Mouse (Mus musculus) induced T-regulatory cell, adult 2 months (primary cell): ENCODE measurements around the gene Eef1a2.

ENCODE experiments used
- DNase-seq: peaks from one replicate; pipeline ENCODE4 v3.0.0-alpha.2; 2012; ENCODE audit warnings: low read depth

Eef1a2 gene

DNA sequence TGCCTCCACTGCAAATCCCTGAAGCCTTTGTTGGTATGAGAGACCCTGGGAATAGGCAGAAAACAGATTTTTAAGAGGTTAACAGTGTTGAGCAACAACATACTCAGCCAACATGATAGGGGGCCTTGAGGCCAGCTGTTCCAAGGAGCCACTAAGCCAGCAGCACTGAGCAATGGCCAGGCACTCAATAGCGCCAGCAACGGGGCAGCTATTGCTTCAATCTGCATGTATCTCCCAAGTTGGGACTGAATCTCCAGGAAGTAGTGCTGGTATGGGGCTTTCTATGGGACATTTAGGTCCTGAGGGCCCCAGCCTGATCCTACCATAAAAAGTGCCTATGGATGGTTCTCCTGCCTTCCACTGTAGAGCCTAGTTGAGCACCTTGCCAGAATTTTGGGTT, 1.7 kb upstream of the Eef1a2 start:
- DNase-seq: no peak

DNA sequence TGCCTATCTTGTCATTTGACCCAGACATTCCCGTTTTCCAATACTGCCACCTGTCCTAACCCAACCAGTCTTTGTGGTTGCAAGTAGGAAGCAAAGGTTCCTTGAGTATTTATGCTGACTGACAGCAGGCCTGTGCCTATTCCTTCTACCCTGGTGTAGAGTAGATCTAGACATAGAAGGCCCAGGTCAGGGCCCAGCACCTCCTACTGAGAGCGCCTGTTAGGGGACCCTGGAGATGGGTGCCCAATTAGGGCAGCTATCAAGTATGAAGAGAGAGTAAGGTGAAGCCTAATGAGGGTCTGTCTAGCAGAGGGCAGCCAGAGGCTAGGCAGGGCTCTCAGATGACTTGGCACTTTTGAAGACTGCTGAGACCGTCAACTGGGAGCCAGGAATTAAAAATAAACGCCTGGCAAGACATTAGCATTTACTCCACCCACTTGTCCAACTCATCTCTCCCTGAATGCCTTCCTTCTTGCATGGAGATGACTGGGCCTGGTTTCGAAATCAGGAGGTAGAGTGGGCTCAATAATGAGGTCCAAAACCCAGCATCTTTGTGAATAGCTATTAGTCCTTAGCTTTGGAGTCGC, 995 bp upstream of the Eef1a2 start:
- no peak for DNase-seq

DNA sequence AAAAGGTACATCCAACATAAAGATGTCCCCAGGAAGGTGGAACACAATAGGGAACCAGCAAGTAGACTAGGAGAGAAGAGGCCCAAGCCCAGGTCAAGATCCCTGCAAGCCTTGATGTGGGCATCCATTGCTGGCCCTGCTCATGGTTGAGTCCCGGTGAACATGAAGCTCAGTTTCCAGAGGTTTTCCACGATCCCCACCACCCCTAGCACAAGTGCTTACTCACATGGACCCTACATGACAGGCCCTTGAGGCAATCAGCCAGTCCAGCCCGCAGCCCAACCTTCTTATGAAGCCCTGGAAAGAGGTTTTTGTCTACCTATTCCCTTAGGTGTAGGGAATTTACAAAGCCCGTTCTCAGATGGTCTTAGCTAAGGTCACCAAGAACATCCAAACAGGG, 366 bp upstream of the Eef1a2 start:
- DNase-seq: no peak

DNA sequence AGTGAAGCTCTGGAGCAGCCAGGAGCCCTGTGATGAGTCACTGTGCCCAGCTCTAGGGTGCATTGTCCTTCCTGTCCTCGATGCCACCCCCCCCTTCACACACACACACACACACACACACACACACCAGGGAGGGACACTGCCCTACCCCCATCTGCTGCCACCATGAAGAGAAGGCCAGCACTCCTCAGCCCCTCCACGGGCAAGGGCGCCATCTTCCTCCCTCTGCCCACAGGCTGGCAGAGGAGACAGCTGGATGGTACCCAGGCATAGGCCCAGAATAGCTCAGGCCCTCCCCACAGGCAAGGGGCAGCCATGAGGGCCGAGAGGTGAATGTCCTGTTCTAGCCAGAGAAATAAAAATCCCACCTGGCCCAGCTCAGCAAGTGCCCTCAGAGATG, 1.0 kb downstream of the Eef1a2 start:
- DNase-seq: no peak

DNA sequence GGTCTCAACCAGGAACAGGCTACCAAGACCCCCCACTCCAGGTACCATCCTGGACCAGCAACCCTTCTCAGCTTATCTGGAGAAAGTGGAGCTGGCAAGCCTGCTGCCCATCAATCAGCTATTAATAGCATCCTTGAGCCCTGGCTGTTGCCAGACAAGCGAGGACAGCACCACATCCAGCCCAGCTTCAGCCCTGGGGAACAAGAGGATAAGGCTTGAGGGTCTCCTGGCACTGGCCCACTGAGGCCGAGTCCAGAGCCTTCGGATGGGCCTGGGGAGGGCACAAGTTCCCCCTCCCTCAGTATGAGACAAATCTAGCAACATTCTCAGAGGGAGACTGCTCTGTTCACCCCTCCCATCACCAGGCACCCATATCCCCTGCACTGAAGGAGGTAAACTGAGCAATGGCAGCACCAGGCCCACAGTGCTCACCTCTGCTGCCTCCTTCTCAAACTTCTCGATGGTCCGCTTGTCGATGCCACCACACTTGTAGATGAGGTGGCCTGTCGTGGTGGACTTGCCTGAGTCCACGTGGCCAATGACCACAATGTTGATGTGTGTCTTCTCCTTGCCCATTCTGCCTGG, 1.9 kb downstream of the Eef1a2 start:
- DNase-seq: no peak

DNA sequence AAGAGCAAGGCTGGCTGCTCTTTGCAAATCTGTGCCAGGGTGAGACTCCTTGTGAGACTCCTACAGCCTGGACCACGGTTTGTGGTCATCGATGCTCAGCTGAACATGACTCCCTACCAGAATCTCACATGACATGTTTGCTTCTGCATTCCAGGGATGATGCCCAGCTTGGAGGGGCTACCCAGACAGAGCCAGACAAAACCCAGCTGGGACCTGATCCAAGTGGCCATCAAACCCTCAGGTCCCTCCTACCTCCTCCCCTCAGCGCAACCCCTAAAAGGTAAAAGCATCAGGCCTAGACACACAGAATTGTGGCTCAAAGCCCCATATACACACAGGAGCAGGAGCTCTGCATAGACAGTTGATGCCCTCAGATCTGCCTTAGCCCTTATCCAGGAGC, 2.5 kb downstream of the Eef1a2 start:
- no peak for DNase-seq

DNA sequence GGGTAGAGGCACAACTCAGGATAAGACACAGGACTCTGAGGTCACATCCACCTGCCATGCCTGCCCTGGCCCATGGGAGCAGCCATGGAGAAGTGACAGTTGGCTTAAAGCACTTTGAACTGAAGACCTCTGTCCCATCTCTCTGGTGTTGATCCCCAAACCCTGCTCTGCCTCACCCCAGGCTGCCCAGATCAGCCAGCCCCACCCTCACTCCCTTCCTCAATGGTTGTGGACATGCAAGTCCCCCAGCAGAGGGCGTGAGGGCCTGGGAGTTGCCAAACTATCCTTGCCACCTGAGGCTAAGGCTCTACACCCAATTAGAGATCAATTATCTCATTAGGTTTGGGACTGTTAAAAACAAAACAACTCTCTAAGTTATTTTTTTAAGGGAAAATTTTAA, 3.0 kb downstream of the Eef1a2 start:
- DNase-seq: peak; percentile 47

DNA sequence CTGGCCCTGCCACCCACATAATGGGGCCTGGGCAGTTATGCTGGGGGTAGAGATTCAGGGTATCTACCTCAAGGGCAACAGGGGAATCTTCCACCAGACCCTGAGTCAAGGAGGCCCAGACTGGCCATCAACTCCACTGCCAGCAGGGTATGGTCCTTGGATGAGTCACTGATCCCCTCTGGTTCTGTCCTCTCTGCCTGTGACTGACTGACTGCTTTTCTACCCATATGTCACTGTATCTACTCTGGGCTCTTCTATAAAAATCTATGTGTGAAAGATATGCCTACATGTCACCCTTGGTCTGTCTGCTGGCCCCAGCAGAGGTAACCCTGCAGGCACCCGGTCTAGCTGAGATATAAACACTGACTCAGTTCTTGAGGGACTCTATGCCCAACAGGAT, 3.7 kb downstream of the Eef1a2 start:
- no peak for DNase-seq

DNA sequence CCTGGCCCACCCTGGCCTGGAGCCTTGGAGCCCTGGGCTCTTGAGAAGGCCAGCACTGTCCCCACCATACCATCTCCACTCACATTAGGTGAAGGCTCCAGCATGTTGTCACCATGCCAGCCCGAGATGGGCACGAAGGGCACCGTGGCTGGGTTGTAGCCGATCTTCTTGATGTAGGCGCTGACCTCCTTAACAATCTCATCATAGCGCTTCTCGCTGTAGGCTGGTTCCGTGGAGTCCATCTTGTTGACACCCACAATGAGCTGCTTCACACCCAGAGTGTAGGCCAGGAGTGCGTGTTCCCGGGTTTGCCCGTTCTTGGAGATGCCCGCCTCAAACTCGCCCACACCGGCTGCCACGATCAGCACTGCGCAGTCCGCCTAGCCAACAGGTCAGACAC, 4.1 kb downstream of the Eef1a2 start:
- DNase-seq: no peak

DNA sequence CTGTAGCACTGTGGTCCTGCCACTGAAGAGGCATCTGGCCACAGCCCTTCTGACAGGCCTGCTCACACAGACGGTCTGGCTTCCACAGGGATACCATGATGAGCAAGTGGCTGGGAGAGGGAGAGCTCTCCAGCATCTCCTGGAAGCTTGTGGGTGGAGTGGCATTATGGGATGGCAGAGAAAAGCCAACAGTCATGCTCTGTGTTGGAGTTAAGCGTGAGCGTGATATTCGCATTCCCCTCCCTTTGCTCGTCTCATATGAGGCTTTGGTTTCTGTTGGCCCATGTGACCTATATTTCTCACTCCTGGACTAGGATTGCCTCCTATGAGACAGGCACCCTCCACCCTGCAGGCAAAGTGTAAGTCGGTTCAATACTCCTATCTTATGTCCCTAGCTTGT, 6.5 kb downstream of the Eef1a2 start:
- no peak for DNase-seq

DNA sequence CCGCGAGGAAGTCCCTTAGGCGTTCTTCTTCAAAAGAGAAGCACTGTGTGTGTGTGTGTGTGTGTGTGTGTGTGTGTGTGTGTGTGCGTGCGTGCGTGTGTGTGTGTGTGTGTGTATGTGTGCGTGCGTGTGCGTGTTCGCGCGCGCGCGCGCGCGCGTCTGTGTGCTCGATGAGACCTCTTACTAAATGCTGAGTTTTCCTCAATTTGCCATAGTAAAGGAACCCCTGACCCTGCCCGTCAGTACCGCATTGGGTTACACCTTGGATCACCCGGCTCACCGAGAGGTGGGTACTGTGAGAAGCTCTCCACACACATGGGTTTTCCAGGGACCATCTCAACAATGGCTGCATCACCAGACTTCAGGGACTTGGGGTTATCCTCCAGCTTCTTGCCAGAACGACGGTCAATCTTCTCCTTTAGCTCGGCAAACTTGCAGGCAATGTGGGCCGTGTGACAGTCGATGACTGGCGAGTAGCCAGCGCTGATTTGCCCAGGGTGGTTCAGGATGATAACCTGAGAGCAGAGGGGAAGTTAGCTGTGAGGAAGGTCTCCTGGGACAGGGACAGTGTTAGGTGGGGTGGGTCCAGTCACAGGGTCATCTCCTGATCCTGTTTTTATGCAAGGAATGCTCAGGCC, 8.4 kb downstream of the Eef1a2 start:
- DNase-seq: no peak

DNA sequence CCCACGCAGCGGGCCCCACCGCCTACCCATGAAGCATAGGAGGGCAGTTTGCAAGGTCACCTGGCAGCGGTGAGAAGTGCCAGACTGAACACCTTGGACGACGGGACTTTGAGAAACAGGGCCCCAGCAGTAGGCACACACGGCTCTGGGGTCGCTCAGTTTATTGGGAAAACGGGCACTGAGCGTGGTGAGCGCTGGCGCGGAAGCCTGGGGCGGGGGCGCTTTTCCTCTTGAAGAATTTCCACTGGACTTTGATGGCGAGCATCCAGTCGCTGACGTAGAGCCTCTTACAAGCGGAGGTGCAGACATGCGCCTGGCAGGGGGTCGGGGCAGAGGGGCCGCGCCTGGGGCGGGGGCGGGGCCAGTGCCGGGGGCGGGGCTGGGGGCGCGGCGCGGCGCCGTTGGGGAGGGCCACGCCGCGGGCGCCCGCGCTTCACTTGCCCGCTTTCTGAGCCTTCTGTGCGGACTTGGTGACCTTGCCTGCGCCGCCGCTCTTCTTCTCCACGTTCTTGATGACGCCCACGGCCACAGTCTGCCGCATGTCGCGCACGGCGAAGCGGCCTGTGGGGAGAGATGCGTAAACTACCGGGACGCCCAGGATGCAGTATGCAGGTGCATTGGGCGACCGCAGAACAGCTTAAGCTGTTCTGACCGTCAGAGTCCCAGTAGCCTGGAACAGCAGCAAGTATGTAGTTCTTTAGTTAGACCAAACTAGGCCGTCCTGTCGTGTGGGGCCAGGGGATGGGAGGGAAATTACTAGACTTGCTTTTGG, 9.1 kb downstream of the Eef1a2 start:
- peak; percentile 26 for DNase-seq

DNA sequence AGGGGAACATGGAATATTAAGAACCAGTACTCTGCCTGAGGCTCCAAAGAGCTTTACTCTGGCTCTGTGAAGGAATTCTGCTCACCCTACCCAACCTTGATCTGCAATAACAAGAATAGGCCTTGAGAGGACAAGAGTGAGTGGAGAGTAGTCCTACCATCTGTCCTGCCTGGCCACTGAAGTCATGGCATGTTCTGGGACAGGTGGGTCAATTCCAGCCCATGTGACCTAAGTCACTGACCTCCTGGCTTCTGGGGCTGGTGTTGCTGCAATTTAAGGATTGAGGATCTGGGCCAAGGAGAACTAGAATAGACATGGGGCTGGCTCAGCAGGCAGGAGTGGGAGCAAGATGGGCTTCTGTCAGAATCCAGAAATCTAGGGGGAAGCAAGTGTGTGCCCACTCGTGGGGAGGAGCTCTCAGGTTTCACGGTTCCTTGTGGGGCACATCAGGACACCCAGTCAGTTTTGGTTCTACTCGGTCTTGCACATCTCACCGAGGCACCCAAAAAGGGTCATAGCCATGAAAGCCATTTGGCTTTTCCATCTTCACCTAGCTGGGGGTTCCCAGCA, 9.8 kb downstream of the Eef1a2 start:
- DNase-seq: no peak

DNA sequence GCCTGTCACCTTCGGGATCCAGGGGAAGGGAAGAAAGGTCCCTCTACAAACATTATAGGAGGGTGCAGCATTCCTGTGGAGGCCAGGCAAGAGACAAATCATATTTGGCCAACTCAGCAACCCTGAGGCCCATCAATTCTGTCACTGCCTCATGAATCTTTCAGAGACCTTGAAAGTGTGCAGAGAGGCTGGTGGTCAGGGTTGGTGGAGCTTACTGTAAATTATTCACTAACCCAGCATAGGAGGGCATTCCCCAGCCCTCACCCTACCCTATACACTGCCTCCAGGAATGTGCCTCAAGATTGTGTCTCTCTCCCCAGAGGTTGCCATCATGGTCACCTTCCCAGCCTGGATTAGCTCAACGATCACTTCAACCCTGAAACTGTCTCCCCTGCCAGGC, 12.1 kb downstream of the Eef1a2 start:
- no peak for DNase-seq

DNA sequence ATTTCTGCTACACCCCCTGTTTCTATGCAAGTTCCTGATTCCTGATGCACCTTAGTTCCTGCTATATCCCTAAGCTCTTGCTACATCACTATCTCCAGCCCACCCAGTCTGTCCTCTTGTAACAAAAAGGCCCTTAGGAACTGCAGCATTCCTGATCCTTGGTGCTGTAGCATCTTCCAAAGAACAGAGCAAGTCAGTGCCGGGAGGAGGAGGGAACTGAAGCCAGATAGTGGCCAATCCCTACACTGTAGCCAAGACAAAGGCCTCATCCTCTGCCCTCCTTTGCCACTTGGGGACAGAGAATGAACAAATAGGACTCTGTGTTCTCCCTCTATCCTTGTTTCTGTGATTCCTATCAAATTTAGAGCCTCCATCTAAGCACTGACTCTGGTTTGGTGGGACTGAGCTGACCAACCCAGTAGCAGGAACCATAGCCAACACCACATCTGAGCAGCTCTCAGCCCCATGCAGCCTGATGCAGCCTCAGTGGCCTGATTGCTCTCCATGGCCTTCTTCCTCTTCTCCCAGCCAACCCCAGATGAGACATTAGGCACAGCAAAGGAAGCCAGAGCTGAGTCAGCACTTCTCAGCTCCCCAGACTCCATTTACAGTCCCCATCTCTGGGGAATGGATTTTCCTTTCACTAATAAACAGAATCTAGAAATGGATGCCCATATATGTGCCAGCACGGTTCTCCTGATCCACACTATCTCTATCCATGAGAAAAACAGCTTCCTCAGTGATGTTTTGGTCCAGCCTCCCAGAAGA, 13.1 kb downstream of the Eef1a2 start:
- no peak for DNase-seq

DNA sequence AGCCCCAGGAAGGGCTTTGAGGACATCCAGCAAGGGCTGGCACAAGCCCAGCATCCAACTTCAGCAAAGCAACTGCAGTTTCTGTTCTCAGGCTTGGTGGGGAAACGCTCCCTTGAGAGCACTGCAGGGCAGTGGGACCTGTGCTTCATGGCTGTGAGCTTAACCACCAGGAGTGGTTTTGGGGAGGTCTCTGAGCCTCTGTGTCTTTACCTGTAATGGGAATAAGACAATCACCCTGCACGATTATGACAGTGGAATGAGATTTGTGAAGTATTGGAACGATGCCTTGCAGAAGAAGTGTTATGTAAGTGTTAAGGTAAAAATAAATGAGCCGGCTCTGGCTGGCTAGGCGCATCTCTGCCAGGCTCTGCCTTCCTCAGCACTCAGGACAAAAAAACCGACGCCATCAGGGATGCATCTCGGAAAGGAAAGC, 14.1 kb downstream of the Eef1a2 start:
- no peak for DNase-seq

DNA sequence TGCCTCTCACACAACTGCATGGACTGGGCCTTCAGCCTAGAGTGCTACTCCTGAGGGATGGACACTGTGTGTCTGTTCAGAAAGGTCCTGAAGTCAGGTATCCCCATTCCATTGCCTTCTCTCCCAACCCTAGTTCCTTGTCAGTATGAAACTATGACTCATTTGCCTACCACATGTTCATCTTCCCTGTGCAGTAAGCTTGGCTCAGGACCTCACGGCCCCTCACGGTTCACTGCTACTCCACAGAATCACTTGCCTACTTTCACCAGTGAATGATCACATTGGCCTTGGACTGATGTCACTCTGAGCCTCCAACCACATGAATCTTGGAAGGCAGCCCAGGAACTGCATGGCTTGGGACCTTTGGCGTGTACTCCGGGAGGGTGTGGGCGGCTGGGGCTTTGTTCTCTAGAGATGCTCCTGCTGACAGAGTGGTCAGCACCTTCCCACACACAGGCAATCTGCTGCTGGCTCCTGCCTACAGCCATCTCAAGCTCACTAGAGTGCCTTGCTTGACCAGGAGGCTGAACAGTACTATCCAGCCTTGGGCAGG, 17.1 kb downstream of the Eef1a2 start:
- no peak for DNase-seq

DNA sequence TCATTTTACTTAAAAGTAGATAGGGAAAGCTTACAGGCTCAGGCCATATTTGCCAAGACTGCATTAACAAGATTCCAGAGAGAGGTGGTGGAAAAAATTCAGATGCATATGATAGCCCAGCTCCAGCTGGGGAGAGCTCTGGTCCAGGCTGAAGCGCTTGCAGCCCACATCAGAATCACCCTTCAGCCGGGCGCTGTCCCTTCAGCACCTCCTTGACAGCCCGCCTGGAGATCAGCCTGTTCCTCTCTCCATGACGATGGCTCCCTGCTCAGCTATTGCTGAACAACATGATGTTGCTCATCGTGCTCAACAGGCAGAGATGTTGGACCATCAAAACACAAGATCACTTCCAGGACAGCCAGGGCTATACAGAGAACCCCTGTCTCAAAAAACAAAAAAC, 19.9 kb downstream of the Eef1a2 start:
- DNase-seq: peak; percentile 5

DNA sequence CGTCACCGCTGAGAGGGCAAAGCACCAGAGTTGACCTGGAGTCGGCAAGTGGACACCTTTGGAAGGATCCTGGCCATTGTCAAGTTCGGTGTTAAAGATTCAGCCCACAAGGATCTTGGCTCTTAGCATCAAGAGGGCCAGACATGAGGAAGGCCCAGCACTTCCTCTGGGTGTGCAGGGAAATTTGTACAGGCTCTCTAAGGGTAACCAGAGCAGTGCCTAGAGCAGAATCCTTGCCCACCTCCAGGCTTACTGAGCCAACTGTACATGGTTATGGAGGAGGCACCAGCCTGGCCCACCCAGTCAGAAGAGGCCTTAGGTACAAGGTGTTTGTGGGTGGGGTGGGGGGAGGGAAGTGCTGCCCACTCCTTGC, 21.4 kb downstream of the Eef1a2 start:
- DNase-seq: no peak

DNA sequence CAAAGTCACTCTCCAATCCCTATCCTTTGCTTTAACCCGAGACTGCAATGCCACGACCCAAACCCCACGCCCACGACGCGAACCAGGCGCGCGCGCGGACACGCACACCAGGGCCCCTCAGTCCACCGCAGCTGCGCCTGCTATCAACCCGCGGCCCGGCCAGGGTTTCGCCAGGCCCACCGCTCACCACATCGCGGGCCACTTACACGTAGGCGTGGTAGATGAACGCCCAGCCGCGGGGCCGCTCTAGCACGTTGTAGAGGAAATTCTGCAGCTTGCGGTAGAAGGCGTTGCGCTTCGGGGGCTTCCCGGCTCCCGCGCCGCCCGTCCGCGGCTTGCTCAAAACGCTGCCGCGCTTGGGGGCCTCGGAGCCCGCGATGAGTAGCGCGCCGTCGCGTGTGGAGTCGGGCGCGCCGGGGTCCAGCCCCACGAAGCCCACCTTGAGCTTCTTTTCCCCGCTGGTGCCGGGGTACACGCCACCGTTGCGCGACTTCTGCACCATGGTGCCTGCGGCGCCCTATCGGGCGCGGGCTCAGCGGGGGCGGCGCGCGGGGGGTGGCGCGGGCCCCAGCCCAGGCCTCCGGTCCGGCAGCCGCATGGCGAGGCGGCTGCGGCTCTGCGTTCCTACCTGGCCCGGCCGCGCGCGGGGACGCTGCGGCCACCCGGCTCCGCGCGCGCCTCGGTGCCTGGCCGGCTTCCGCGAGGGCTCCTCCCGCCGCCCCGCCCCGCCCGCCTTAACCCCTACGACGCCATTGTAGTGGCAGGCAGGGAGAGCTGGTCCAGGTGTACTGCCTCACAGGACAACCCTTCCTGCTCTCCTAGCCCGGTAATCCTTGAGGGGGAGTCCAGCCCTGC, 22.0 kb downstream of the Eef1a2 start, which contains the start of gene Kcnq2:
Kcnq2 (minus strand) TSS at position 710 of the 855 bp plus-strand sequence.
- no peak for DNase-seq
